Mouse (Mus musculus) NIH3T3 (cell line): ENCODE data around the gene Dusp11.

Source experiments
- DNase-seq: peaks from one replicate; pipeline ENCODE4 v3.0.0-alpha.2; 2012; ENCODE audit warnings: low read depth

Gene Dusp11

DNA sequence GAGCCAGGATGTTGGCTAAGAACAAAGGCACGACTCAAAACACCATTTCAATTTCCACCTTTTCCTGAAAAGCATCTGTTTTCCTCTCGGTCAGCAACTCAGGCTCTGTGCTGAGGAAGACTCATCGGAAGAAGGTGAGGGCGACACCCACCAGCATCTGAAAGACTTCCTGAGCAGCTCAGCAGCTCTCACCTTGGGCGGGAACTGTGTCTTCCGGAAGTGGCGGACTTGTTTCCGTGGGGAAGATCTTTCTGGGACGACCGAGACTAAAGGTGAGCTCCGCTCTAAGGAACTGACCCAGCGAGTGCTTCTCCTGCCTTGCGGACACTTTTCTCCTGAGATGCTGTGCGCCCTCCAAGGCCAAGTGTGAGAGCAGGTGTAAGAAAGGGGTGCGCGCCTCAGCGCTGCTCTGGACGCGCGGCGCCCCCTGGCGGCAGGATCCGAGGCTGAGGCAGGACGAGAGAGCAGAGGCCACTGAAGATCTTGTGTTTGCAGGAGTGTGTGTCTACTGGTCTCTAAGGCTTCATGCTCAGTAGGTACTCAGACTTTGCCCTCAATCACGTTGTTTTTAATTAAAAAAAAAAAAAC lies 66.3 kb downstream of the Dusp11 start:
- DNase-seq: peak; percentile 20
